Mouse (Mus musculus): ENCODE data around the gene Dennd5b. TPM values are rescaled to one million over a fixed set of nuclear protein-coding genes. Genes with fewer than 3 reads are reported as not detected.
"Not testable (repeated sequence)": the region's sequence is repeated elsewhere in the genome, so short reads cannot be mapped to it uniquely, and the experiment has no call there.

Dennd5b gene
- total RNA-seq, 1 experiment from 2014 or later = 56.2 TPM

DNA sequence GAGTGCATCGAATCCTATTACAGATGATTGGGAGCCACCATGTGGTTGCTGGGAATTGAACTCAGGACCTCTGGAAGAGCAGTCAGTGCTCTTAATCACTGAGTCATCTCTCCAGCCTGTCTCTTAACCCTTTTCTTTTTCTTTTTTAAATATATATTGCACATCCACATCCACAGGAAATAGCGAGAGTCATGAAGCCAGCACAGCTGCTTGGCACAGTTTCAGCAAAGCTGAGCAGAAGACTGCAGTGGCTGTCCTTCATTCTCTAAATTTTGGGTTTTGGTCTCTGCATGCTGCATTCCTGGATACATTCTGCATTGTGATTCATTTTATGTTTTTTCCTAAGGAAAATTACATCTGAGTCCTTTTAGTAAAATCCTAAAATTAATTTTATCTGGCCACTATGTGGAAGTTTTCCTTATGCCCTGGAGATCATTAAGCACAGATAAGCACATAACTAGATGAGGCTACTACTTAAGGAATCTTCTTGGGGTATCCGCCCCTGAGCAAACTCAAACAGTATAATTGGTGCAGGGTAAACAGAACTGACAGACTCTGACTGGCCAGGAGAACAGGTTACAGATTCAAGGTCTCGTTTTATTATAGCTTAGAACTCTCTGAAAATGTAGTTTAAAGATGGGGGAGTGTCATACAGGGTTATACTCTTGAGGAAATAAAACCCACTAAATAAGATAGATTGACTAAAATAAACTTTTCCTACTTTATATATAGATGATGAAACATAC lies 50.3 kb downstream of the Dennd5b start:
- no peak for ATAC-seq (ENCODE audit: extremely low read depth, insufficient number of reproducible peaks, low FRiP score, poor library complexity, severe bottlenecking)

DNA sequence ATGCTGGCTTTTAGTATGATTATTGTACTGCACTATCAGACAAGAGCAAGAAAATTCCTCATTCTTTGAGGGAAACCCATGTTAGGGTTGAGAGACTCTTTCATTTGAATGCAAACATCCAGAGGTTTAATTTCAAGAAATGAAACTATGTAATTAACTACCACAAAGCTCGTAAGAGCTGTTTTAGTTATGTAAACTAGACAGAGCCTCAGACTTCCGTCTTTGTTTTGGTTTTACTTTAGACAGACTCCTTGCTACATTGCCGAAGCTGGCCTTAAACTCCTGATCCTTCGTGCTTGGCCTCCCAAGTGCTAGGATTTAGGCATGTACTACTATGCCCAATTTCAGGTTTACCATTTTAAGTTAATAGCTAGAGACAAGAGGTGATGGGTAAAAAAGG lies 61.4 kb downstream of the Dennd5b start:
- peak; percentile 51; the same call in 1 of the 2 replicates for ATAC-seq (ENCODE audit: extremely low read depth, insufficient number of reproducible peaks, low FRiP score, poor library complexity, severe bottlenecking)

DNA sequence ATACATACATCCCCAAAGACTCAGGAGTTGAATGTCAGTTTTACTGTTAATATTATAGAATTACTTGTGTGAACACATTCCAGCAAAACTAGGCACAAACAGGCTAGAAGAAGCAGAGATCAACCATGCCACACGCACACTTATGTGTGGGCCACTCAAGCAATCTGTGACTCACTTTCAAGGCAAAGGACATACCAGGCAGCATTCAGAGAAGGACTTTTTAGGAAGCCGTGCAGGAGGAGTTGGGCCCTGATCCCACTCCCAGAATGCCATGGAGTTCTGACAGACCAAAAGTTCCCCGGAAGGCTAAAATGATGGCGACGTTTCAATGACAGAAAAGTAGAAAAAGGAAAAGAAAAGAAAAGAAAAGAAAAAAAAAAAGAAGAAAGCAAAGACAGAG lies 69.3 kb downstream of the Dennd5b start:
- ATAC-seq (ENCODE audit: extremely low read depth, insufficient number of reproducible peaks, low FRiP score, poor library complexity, severe bottlenecking) = no peak

DNA sequence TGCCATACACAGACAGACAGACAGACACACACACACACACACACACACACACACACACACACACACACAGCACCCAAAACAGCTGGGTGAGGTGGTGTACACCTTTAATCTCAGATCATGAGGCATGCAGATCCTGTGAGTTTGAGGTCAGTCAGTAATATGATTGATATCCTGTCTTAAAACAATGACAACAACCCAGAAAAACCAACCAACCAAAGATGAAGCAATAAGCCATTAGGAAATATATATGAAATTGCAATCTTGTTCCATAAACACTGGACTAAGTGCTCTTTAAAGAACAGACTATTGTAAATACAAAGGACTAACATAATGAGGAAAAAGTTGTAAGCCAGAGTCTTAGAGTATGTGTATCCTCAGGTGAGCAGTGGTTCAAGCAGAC lies 70.1 kb downstream of the Dennd5b start:
- no peak for ATAC-seq (ENCODE audit: extremely low read depth, insufficient number of reproducible peaks, low FRiP score, poor library complexity, severe bottlenecking)

DNA sequence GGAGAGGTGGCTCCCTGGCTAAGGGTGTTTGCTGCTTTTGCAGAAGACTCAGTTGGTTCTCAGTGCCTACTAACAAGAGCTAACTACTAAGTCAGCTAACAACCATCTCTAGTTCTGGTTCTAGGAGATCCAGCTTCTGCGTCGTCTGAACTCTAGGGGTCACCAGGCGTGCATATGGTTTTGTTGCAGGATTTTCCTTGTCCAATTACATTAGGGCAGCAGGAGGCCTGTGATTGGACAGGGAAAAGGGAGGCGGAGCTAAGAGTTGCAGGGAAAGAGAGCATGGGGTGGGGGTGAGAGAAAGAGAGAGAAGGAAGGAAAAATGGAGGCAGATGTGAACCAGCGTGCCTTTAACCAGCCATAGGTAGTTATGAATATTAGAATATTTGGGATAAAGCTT lies 83.0 kb downstream of the Dennd5b start:
- no peak for ATAC-seq (ENCODE audit: extremely low read depth, insufficient number of reproducible peaks, low FRiP score, poor library complexity, severe bottlenecking)

DNA sequence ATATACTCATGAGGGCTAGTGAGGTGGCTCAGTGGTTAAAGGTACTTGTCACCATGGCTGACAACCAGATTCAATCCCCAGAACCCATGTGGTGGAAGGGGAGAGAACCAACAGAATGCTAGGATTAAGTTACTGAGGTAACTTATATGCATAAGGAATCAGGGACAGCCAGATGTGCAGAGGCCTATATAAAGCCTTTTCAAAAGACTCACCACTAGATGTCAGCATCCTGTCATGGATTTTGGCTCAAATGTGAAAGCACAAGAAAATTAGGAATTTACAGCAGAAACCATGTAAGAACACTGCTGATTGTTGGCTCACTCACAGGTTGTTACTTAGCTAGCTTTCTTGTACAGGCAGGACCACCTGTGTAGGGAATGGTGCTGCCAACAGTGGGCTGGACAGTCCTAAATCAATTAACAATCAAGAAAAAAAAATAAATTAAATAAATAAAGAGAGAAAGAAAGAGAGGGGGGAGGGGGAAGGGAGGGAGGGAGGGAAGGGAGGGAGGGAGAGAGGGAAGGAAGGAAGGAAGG lies 90.6 kb downstream of the Dennd5b start:
- ATAC-seq (ENCODE audit: extremely low read depth, insufficient number of reproducible peaks, low FRiP score, poor library complexity, severe bottlenecking) = no peak

DNA sequence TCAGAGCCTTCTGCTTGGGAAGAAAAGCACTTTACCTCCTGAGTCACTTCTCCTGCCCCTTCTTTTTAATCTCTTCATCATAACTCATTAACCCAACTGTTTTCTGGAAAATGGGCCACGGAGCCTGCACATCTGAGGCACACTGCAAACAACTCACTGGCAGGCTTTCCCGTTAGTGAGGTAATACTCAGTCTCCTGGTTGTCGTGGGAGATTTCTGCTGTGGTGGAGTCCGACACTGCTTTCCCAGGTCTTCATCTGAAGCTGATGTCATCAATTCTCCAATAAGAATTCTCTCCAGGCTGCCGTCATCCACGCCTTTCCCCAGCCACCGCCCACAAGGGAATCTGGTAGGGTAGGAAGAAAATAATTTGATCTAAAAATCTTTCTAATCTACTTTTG lies 96.5 kb downstream of the Dennd5b start:
- ATAC-seq (ENCODE audit: extremely low read depth, insufficient number of reproducible peaks, low FRiP score, poor library complexity, severe bottlenecking) = no peak

DNA sequence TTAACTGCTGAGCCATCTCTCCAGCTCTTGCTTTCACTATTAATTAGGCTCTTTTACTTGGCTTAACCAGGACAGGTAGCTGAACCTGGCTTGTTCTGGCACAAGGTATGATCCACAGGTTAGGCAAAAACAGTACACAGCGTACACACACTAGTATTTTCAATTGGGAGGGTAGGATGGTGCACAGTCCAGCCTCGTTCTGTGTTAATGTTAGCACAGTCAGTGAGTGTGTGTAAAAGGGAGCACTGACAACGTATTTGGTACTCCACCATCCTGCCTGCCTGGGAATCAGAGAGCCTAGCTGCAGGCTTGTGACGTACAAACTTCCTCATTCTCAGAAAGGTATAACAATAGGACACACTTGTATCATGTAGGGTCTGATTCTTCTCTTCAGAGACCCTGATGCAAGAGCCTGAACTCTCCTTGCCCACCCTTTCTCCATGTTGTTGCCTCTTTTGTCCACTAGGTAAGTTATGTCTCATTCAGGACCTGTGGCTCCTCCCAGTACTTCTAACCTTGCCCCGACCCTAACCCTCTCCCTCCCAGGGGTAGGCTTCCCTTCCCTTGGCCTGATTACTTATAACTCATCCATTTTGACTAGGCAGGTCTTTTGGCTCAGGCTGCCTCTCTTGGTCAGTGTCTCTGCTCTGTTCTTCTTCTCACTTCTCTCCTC lies 107.0 kb downstream of the Dennd5b start:
- ATAC-seq (ENCODE audit: extremely low read depth, insufficient number of reproducible peaks, low FRiP score, poor library complexity, severe bottlenecking) = 0 out of 2 replicates have a peak, but pooled peaks have one; percentile 21

DNA sequence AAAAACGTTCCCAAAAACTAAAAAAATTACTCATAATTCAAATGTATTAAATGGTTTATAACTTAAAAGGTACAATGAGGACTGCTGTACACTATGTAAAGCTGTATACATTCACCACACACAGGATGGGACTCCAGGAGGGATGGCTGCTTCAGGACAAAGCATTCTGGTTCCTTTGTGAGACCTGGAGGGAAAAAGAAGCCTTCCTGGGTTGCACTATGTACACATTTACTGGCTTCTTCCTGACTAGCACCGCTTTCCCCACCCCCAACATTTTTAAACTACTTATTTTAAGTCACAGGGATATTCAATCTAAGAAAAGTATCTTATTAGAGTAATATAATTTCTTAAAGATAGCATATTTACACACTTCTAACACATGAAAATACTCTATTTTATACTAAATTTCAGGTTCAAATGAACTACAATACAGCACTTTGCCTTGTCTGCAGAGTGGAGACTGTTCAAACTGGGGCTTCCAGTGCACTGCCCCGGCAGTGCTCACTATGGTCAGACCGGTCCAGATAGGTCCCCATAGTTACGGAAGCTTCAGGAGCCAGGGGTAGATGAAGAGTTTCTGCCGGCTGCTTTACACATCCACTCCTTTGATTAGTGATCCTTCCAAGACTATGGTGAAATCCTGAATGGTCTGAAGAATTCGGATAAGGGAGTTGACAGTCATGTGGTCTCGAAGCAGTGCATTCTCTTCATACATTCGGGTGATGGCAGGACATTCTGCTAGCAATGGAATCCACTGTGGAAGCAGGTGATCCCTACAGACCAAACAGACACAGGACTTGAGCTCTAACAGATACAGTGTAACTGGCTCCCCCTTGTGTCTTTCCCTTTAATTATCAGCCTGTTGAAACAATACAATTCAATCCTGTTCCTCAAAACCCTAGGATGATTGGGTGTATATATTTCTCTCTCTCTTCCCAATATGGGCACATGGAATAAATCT lies 108.1 kb downstream of the Dennd5b start:
- peak; percentile 31; the same call in 1 of the 2 replicates for ATAC-seq (ENCODE audit: extremely low read depth, insufficient number of reproducible peaks, low FRiP score, poor library complexity, severe bottlenecking)

DNA sequence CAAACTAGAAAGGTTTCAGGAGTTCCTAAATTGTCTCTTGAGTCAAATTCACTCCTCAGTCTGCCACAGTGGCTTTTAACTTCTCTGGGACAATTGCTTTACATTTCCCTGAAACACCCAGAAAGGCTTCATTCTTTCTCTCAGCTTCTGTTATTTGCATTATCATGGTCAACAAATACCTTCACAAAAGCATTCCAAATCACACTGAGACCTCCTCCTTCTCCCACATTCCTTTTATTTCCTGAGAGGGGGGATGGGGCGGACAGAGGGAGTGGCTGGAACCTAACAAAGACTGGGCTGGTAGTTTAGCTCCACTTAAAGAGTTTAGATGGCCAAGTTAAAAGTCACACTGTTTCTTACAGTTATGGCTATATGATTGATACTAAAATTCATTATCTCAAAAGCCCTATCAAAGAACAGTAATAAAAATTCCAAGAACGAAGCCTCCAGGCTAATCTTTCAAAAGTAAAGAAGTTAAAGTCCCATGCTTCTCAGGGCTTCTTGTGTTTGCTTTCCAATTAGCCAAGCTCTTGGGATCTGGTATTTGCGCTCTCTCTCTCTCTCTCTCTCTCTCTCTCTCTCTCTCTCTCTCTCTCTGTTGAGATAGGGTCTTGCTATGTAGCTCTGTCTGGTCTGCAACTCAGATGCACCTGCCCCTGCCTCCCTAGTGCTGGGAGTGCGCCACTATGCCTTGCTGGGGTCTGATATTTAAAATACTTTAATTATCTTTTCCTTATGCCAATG lies 108.9 kb downstream of the Dennd5b start:
- no peak for ATAC-seq (ENCODE audit: extremely low read depth, insufficient number of reproducible peaks, low FRiP score, poor library complexity, severe bottlenecking)

DNA sequence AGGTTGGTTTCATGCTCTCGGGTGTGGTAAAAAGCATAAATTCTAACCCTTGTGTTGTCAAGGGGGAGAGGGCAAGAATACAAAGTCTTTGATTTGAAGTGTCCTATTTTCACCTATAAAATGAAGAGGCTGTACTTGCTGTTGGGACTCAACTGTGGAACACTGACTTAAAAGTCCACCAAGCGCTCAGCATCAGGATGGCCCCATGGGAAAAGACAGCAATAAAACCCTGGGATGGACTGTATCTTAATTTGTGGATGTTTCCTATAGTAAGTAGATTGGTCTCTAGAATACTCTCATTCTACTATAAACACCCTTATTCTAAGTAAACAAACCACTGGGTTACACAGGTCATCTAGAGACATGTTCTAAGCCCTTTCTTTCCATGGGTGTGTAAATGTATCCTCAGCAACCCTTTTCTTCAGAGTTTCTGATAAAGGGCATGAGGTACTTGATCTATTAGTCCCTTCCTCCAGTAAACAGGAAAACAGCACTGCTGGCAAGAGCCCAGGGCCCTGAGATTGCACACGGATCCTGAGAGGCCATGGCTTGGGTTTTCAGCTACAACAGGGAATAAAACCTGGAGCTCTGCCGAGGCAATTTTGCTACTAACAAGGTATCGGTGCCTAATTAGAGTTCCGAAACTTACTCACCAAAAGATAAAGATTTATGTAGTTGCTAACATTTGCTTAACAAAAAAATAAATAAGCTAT lies 109.7 kb downstream of the Dennd5b start:
- no peak for ATAC-seq (ENCODE audit: extremely low read depth, insufficient number of reproducible peaks, low FRiP score, poor library complexity, severe bottlenecking)

DNA sequence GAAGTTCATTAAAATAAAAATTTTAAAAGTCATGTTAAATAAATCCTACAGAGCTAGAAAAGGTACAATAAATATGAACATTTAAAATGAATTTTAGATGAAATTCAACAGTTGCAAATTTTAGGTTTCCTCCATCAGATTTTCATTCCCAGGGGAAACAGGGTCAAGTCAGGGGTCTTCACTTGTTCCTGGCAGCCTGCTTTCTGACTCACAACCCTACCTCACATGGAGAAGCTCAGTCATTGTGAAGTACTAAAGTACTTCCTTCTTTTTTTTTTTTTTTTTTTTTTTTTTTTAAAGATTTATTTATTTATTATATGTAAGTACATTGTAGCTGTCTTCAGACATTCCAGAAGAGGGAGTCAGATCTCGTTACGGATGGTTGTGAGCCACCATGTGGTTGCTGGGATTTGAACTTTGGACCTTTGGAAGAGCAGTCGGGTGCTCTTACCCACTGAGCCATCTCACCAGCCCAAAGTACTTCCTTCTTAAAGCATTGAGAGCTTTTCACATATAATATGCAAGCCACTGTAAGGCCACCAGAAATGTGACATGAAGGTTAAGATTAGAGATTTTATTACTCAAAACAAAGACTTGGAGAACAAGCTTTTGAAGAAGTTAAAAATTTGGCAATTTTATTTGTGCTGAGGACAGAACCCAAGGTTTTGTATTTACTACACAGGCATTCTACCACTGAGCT lies 111.5 kb downstream of the Dennd5b start:
- not testable (repeated sequence) for ATAC-seq (ENCODE audit: extremely low read depth, insufficient number of reproducible peaks, low FRiP score, poor library complexity, severe bottlenecking)

DNA sequence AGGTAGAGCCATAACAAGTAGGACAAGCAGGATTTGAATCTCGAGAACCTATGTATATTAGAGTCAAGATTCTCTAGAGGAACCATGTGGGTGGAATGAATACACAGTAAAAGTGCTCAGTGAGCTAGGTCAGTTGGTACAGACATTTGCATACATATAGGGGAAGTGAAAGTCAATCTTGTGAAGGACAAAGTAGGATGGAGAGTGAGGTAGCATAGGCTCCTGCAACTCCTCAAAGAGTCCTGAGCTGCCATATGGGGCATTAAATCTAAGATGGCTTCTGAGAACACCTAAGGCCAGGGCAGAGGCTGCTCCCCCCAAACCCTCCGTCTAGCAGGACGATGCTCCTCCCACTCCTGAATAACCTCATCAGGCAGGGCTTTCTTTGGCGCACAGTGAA lies 115.5 kb downstream of the Dennd5b start:
- ATAC-seq (ENCODE audit: extremely low read depth, insufficient number of reproducible peaks, low FRiP score, poor library complexity, severe bottlenecking) = peak; percentile 98

DNA sequence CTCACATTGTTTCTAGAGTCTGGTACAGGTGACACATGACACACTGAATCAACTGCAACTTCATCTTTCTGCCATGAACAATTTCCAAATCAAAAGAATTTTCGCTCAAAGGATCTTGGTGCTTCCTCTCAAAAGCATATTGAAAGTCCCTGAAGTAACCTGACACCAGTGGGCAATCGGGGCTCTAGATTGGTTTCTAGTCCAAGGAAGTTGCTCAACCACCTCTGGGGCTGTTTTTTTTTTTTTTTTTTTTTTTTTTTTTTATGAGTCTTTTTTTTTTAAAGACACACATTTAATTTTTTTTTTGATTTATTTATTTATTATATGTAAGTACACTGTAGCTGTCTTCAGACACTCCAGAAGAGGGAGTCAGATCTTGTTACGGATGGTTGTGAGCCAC lies 121.0 kb downstream of the Dennd5b start:
- ATAC-seq (ENCODE audit: extremely low read depth, insufficient number of reproducible peaks, low FRiP score, poor library complexity, severe bottlenecking) = no peak

DNA sequence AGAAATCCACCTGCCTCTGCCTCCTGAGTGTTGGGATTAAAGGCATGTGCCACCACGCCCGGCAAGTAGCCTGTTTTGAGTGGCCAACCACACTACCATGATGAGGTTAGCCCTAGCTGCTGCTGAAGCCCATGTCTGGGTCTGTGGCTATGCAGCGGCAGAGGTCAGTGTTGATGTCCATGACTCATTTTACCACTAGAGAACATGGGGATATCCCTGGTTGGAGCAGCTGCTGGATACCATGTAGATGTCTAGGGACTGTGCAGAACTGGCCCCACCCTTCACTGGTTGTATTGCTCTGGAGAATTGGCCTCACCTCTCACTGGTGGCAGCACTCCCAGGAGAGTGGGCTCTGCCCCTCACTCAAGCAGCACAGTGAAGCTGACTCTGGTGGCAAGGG lies 126.4 kb downstream of the Dennd5b start:
- no peak for ATAC-seq (ENCODE audit: extremely low read depth, insufficient number of reproducible peaks, low FRiP score, poor library complexity, severe bottlenecking)

DNA sequence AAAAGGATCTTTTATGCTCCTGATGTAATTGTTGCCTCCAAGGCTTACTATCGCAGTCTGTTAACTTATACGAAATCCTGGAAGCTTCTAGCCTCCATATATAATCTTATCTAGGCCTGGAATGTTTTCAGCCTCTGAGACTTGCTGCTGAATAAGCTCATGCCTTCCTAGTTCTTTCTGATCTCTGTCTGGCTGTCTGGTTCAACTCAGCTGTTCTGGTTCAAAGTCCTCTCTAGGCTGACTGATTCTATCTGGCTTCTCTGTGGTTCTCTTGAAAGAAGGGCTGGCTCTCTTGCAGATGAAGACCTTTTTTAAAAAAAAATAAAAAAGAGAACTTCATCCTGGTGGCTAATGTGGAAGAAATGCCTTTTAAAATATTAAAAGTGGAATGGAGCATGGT lies 128.6 kb downstream of the Dennd5b start:
- no peak for ATAC-seq (ENCODE audit: extremely low read depth, insufficient number of reproducible peaks, low FRiP score, poor library complexity, severe bottlenecking)

DNA sequence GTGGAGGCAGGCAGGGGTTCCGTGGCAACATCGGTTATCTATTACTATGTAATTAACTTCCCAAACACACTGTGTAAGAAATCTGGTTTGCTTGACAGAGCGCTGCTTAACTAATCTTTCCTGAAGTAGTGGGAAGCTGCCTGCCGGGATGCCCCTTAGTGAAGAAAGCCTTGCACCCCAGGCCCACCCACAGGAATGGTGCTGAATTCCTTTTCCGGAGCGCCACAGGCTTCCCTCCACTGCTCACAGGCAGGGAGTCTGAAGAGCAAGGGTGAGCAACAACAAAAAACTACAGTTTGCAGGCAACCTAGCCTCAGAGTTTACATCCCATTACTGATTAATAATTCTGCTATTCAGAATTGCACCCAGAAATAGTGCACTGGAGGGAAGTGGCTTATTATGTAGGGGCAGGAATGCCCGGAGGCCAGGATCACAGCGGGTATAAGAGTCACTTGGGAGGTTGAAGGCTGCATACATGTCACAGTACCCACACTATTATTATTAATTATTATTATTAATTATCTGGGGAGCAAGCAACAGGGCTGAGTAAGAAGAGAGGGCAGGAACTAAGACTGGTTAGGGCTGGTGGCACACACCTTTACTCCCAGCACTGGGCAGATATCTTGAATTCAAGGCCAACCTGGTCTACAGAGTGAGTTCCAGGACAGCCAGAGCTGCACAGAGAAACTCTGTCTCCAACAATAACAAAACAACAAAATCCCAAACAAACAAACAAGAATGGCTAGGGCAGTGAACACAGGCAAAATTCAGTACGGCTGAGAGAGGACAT lies 129.2 kb downstream of the Dennd5b start:
- ATAC-seq (ENCODE audit: extremely low read depth, insufficient number of reproducible peaks, low FRiP score, poor library complexity, severe bottlenecking) = no peak

All from neutrophil, adult 5-6 weeks (primary cell).